Mouse (Mus musculus): ENCODE data around the gene Cnr2. TPM values are rescaled to one million over a fixed set of nuclear protein-coding genes. Genes with fewer than 3 reads are reported as not detected.

Cnr2 gene
- polyA plus RNA-seq, 1 experiment from 2014 or later: 0.13 TPM

Other genes with a start within 250 kb of the Cnr2 start
- gene Ifnlr1, start 209.1 kb upstream of the Cnr2 start, polyA plus RNA-seq (2014; fragmentation: Nextera tagmentation; extraction: Ambion mirVana): 0.32 and 0.59 TPM in 2 replicates
- not detected in 2 replicates for gene Il22ra1, start 167.2 kb upstream of the Cnr2 start, polyA plus RNA-seq (2014; fragmentation: Nextera tagmentation; extraction: Ambion mirVana)
- 0.17 TPM in 1 of 2 replicates, not detected in the other for gene Myom3, start 135.7 kb upstream of the Cnr2 start, polyA plus RNA-seq (2014; fragmentation: Nextera tagmentation; extraction: Ambion mirVana)
- 392 and 452 TPM in 2 replicates for gene Srsf10, start 39.6 kb upstream of the Cnr2 start, polyA plus RNA-seq (2014; fragmentation: Nextera tagmentation; extraction: Ambion mirVana)
- gene Pnrc2, start 21.5 kb upstream of the Cnr2 start, polyA plus RNA-seq (2014; fragmentation: Nextera tagmentation; extraction: Ambion mirVana): 220 and 234 TPM in 2 replicates
- gene Fuca1, start 25.3 kb downstream of the Cnr2 start, polyA plus RNA-seq (2014; fragmentation: Nextera tagmentation; extraction: Ambion mirVana): 42.3 and 49.2 TPM in 2 replicates
- 55.9 and 59.9 TPM in 2 replicates for gene Hmgcl, start 51.1 kb downstream of the Cnr2 start, polyA plus RNA-seq (2014; fragmentation: Nextera tagmentation; extraction: Ambion mirVana)
- 29.9 and 32.5 TPM in 2 replicates for gene Gale, start 68.3 kb downstream of the Cnr2 start, polyA plus RNA-seq (2014; fragmentation: Nextera tagmentation; extraction: Ambion mirVana)
- 169 and 178 TPM in 2 replicates for gene Lypla2, start 77.2 kb downstream of the Cnr2 start, polyA plus RNA-seq (2014; fragmentation: Nextera tagmentation; extraction: Ambion mirVana)
- 64.9 and 67.6 TPM in 2 replicates for gene Pithd1, start 91.9 kb downstream of the Cnr2 start, polyA plus RNA-seq (2014; fragmentation: Nextera tagmentation; extraction: Ambion mirVana)
- 41.0 and 43.9 TPM in 2 replicates for gene Eloa, start 126.4 kb downstream of the Cnr2 start, polyA plus RNA-seq (2014; fragmentation: Nextera tagmentation; extraction: Ambion mirVana)
- 388 and 392 TPM in 2 replicates for gene Rpl11, start 158.0 kb downstream of the Cnr2 start, polyA plus RNA-seq (2014; fragmentation: Nextera tagmentation; extraction: Ambion mirVana)
- 351 and 380 TPM in 2 replicates for gene Id3, start 248.1 kb downstream of the Cnr2 start, polyA plus RNA-seq (2014; fragmentation: Nextera tagmentation; extraction: Ambion mirVana)